Mouse (Mus musculus): Measurements from ENCODE around the gene Prkaa1. TPM values are rescaled to one million over a fixed set of nuclear protein-coding genes. Genes with fewer than 3 reads are reported as not detected.

Gene Prkaa1
- polyA plus RNA-seq, 1 experiment from 2014 or later = 17.7 TPM

DNA sequence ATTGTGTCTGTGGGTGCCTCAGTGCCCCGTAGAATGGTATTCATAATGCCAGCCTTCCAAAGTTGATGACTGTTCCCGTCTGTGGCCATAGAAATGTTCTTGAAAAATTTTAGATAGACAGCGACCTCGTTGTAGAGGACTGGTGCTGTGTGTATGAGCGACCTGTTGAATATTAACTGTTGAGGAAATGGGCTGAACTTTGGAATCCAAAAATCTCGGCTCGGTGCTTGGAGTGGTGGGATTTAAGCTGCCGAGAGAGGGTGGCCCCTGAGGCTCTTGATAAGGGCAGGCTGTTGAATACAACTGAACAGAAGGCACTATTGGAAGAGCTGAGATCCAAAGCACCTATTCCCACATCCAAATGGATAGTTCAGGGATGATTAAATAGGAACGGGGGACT is 11.0 kb downstream of the Prkaa1 start:
- Histone ChIP-seq H3K9me3 (no peaks in the 10 kb centered on the region), H3K4me1 (peaks cover 9% of the 10 kb centered on the region), H3K36me3 (no peaks in the 10 kb centered on the region), H3K9ac (no peak overlapping the region), H3K27ac (no peak overlapping the region), H3K27me3 (replicated peaks) (no peaks in the 10 kb centered on the region), H3K4me2 (replicated peaks) (no peak overlapping the region), H3K4me3 (no peak overlapping the region)
- WGBS = 87% methylated on average over 9 of the region's 9 CpGs
- ATAC-seq (ENCODE audit: low FRiP score, low read depth) = no peak

GRCm38 (mm10) chr15:5155093-5155492 is 11.4 kb downstream of the Prkaa1 start:
- H3K27me3 ChIP-seq (replicated peaks) = no peaks in the 10 kb centered on the region
- H3K4me2 ChIP-seq (replicated peaks) = no peak overlapping the region
- WGBS = 81% methylated on average over 5 of the region's 5 CpGs
- H3K9me3 ChIP-seq = no peaks in the 10 kb centered on the region
- no peaks in the 10 kb centered on the region for H3K36me3 ChIP-seq
- no peak for ATAC-seq (ENCODE audit: low FRiP score, low read depth)
- H3K4me1 ChIP-seq = peaks cover 9% of the 10 kb centered on the region
- no peak overlapping the region for H3K4me3 ChIP-seq
- H3K27ac ChIP-seq = no peak overlapping the region
- no peak overlapping the region for H3K9ac ChIP-seq

DNA sequence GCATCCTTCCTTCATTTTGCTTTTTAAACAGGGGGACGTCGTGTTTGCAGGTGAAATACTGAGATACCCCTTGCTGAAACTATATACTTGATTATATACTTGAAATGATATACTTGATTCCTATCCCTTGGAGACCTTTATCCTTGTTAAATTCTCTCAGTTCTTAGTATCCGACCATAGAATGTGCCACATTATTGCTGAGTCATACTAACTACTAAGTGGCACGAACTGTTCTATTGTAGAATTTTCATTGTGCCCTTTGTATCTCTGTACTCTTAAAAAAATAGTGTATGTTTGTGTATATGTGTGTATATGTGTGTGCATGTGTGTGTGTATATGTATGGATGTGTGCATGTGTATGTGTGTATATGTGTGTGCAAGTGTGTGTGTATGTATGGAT is 12.7 kb downstream of the Prkaa1 start:
- no peak overlapping the region for H3K4me3 ChIP-seq
- H3K27me3 ChIP-seq (replicated peaks) = no peaks in the 10 kb centered on the region
- H3K27ac ChIP-seq = no peak overlapping the region
- H3K9ac ChIP-seq = no peak overlapping the region
- H3K36me3 ChIP-seq = peaks cover 6% of the 10 kb centered on the region; the same call in 1 of the 2 replicates
- 96% methylated on average over 4 of the region's 4 CpGs for WGBS
- H3K4me1 ChIP-seq = peaks cover 9% of the 10 kb centered on the region
- no peak overlapping the region for H3K4me2 ChIP-seq (replicated peaks)
- no peak for ATAC-seq (ENCODE audit: low FRiP score, low read depth)
- H3K9me3 ChIP-seq = no peaks in the 10 kb centered on the region

GRCm38 (mm10) chr15:5157386-5157785 is 13.7 kb downstream of the Prkaa1 start:
- H3K27me3 ChIP-seq (replicated peaks) = no peaks in the 10 kb centered on the region
- ATAC-seq (ENCODE audit: low FRiP score, low read depth) = no peak
- H3K9me3 ChIP-seq = no peaks in the 10 kb centered on the region
- peaks cover 9% of the 10 kb centered on the region for H3K4me1 ChIP-seq
- H3K27ac ChIP-seq = no peak overlapping the region
- WGBS = 89% methylated on average over 1 of the region's 1 CpGs
- H3K4me3 ChIP-seq = no peak overlapping the region
- H3K4me2 ChIP-seq (replicated peaks) = no peak overlapping the region
- no peak overlapping the region for H3K9ac ChIP-seq
- peaks cover 6% of the 10 kb centered on the region; the same call in 1 of the 2 replicates for H3K36me3 ChIP-seq

DNA sequence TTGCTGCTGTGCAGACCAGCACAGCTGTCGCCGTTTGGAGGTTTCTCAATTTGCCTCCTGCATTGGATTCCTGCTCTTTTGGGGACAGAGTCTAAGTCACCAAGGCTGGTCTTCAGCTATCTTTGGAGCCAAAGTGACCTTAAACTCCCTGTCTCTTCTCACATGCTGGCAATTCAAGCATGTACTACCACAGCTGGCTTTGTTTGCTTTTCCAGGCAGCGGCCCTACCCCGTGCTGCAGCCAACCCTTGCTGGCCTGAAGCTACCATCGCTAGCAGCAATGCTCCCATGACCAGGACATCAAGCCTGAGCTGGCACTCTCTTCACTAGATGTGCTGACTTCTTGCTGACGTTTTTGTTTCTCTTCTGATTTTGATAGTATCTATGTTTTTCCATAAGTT is 15.2 kb downstream of the Prkaa1 start:
- peaks cover 12% of the 10 kb centered on the region for H3K36me3 ChIP-seq
- H3K27me3 ChIP-seq (replicated peaks) = no peaks in the 10 kb centered on the region
- H3K9ac ChIP-seq = no peak overlapping the region
- H3K4me2 ChIP-seq (replicated peaks) = no peak overlapping the region
- no peaks in the 10 kb centered on the region for H3K9me3 ChIP-seq
- 80% methylated on average over 6 of the region's 6 CpGs for WGBS
- no peak overlapping the region for H3K27ac ChIP-seq
- H3K4me1 ChIP-seq = peaks cover 9% of the 10 kb centered on the region
- no peak overlapping the region for H3K4me3 ChIP-seq
- ATAC-seq (ENCODE audit: low FRiP score, low read depth) = no peak

DNA sequence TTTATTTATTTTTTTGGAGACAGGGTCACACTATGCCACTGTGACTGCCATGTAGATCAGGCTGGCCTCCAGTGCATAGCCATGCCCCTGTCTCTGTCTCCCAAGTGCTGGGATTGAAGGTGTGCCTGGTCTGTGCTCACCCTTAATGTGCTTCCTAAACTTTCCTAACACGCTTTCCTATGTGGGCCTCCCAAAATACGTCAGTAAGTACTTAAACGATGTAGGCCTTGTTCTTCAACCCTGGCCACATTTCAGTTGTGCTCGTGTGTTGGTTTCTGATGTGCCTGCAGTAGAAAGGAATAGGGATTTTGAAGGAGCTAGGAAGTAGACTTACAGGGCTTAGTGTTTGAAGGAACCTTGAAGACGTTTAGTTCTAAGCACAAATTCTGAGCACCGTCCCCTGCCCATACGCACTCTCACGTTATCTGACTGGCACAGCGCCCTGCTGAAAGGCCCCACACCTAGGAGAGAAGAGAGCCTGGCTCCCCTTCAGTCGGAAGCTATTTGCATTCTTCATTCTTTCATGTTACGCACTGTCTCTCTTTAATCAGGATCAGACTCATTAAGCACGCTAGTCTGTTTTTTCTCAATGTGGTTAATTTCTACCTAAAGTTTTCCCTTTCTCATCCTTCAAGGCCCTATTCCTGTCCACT is 21.6 kb downstream of the Prkaa1 start:
- H3K9ac ChIP-seq = no peak overlapping the region
- ATAC-seq (ENCODE audit: low FRiP score, low read depth) = no peak
- peaks cover 43% of the 10 kb centered on the region for H3K36me3 ChIP-seq
- H3K27me3 ChIP-seq (replicated peaks) = no peaks in the 10 kb centered on the region
- no peak overlapping the region for H3K27ac ChIP-seq
- no peak overlapping the region for H3K4me2 ChIP-seq (replicated peaks)
- H3K9me3 ChIP-seq = no peaks in the 10 kb centered on the region
- WGBS = 91% methylated on average over 12 of the region's 12 CpGs
- no peak overlapping the region for H3K4me3 ChIP-seq
- no peaks in the 10 kb centered on the region for H3K4me1 ChIP-seq

- no peaks in the 10 kb centered on the region for H3K27me3 ChIP-seq (replicated peaks)
- H3K9ac ChIP-seq = no peak overlapping the region
- no peak overlapping the region for H3K27ac ChIP-seq
- H3K4me1 ChIP-seq = no peaks in the 10 kb centered on the region
- no peaks in the 10 kb centered on the region for H3K9me3 ChIP-seq
- peaks cover 57% of the 10 kb centered on the region for H3K36me3 ChIP-seq
- 93% methylated on average over 12 of the region's 12 CpGs for WGBS
- ATAC-seq (ENCODE audit: low FRiP score, low read depth) = no peak
- no peak overlapping the region for H3K4me3 ChIP-seq
- H3K4me2 ChIP-seq (replicated peaks) = no peak overlapping the region
These were observed 29.7 kb downstream of the Prkaa1 start for GRCm38 (mm10) chr15:5173217-5173820.

DNA sequence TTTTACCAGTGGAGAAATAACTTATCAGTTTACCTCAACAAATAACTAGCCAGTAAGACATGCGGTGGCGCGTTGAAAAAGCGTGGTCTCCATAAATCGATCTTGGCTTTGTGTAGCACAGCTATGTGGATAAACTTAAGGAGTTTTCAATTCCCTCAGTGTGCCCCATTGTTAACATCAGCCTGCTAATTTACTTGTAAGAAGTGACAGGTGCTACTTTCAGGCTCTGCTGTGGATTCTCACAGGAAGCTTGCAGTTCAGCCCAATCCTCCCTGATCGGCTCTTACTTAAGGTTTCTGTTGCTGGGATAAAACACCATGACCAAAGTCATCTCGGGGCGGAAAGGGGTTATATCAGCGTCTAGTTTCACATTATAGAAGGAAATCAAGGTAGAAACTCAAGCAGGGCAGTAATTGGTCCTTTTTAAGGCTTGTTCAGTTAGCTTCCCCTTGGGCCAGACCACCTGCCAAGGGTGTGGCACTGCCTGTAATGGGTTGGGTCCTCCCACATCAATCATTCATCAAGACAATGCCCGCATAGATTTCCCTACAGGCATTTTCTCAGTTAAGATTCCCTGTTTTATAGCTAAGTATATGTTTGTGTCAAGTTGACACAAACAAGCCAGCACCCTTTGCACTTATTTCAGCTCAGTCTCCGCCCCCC is 41.1 kb downstream of the Prkaa1 start:
- Histone ChIP-seq H3K9ac (peak overlapping the region; percentile 77), H3K36me3 (0 out of 2 replicates have a peak, but pooled peaks cover 1% of the 10 kb centered on the region), H3K27me3 (replicated peaks) (no peaks in the 10 kb centered on the region), H3K27ac (peak overlapping the region; percentile 64), H3K4me3 (peak overlapping the region; percentile 97), H3K4me1 (peaks cover 14% of the 10 kb centered on the region), H3K4me2 (replicated peaks) (peak overlapping the region; percentile 64), H3K9me3 (no peaks in the 10 kb centered on the region)
- peak; percentile 61 for ATAC-seq (ENCODE audit: low FRiP score, low read depth)
- 49% methylated on average over 10 of the region's 11 CpGs for WGBS

- ATAC-seq (ENCODE audit: low FRiP score, low read depth) = peak; percentile 87
- peak within 1 kb of the TSS; percentile 77 for H3K9ac ChIP-seq
- WGBS = under 1% methylated on average over 55 of the region's 55 CpGs
These were observed 42.0 kb downstream of the Prkaa1 start, which contains the start of gene Ttc33 for GRCm38 (mm10) chr15:5185366-5186292. TSS of gene Ttc33 (plus strand) at chr15:5185525.

GRCm38 (mm10) chr15:5186293-5186675 is 42.6 kb downstream of the Prkaa1 start:
- Histone ChIP-seq H3K4me3 (peak overlapping the region; percentile 97), H3K4me1 (peaks cover 14% of the 10 kb centered on the region), H3K9ac (peak overlapping the region; percentile 77), H3K27me3 (replicated peaks) (no peaks in the 10 kb centered on the region), H3K36me3 (0 out of 2 replicates have a peak, but pooled peaks cover 6% of the 10 kb centered on the region), H3K9me3 (no peaks in the 10 kb centered on the region), H3K4me2 (replicated peaks) (peak overlapping the region; percentile 64), H3K27ac (no peak overlapping the region)
- ATAC-seq (ENCODE audit: low FRiP score, low read depth) = no peak
- 39% methylated on average over 10 of the region's 10 CpGs for WGBS

More at GRCm38 (mm10) chr15:5185366-5186292, 42.0 kb downstream of the Prkaa1 start, which contains the start of gene Ttc33:
- H3K4me1 ChIP-seq = peaks cover 14% of the 10 kb centered on the region
- 0 out of 2 replicates have a peak, but pooled peaks cover 6% of the 10 kb centered on the region for H3K36me3 ChIP-seq
- peak within 1 kb of the TSS; percentile 64 for H3K27ac ChIP-seq
- H3K4me3 ChIP-seq = peak within 1 kb of the TSS; percentile 97
- H3K27me3 ChIP-seq (replicated peaks) = no peaks in the 10 kb centered on the region
- H3K4me2 ChIP-seq (replicated peaks) = peak within 1 kb of the TSS; percentile 64
- H3K9me3 ChIP-seq = no peaks in the 10 kb centered on the region

GRCm38 (mm10) chr15:5187116-5187515 is 43.5 kb downstream of the Prkaa1 start:
- WGBS = 56% methylated on average over 4 of the region's 4 CpGs
- Histone ChIP-seq H3K9ac (no peak overlapping the region), H3K9me3 (no peaks in the 10 kb centered on the region), H3K36me3 (0 out of 2 replicates have a peak, but pooled peaks cover 6% of the 10 kb centered on the region), H3K27me3 (replicated peaks) (no peaks in the 10 kb centered on the region), H3K27ac (no peak overlapping the region), H3K4me3 (no peak overlapping the region), H3K4me1 (peaks cover 14% of the 10 kb centered on the region), H3K4me2 (replicated peaks) (no peak overlapping the region)
- ATAC-seq (ENCODE audit: low FRiP score, low read depth) = no peak

Measured in neural tube, embryonic 12.5 days (tissue).